Mouse (Mus musculus): ENCODE data around the gene Lin28a.

- TF ChIP-seq CTCF (IDR thresholded peaks at IDR 0.05; ENCODE audit: control insufficient read depth, insufficient read depth, low read length) (no peak), POLR2A (IDR thresholded peaks at IDR 0.05; ENCODE audit: borderline replicate concordance, control insufficient read depth, low read depth, low read length) (no peak)
Measured at GRCm38 (mm10) chr4:134019210-134019609, 569 bp upstream of the Lin28a start.

All from bone marrow, adult 2 months (tissue).